Mouse (Mus musculus): ENCODE measurements around the gene Ptprj.
"Not testable (repeated sequence)": the region's sequence is repeated elsewhere in the genome, so short reads cannot be mapped to it uniquely, and the experiment has no call there.

Gene Ptprj

DNA sequence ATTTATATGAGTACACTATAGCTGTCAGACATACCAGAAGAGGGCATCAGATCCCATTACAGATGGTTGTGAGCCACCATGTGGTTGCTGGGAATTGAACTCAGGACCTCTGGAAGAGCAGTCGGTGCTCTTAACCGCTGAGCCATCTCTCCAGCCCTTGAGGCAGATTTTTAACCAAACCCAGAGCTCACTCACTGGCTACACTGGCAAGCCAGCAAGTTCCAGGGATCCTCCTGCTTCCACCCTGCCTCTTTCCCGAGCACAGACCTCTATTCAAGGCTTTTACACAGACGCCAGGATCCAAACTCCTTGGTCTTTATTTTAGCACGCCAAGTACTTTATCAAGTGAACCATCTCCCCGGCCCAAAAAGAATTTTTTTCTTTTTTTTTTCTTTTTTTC, 9.0 kb downstream of the Ptprj start:
- not testable (repeated sequence) for H3K27me3 ChIP-seq (ENCODE audit: control insufficient read depth, insufficient read depth, low read length, poor library complexity, severe bottlenecking); H3K36me3 ChIP-seq (ENCODE audit: control insufficient read depth, insufficient read depth, low read length, poor library complexity, severe bottlenecking); DNase-seq (ENCODE audit: low read depth, low spot score)

DNA sequence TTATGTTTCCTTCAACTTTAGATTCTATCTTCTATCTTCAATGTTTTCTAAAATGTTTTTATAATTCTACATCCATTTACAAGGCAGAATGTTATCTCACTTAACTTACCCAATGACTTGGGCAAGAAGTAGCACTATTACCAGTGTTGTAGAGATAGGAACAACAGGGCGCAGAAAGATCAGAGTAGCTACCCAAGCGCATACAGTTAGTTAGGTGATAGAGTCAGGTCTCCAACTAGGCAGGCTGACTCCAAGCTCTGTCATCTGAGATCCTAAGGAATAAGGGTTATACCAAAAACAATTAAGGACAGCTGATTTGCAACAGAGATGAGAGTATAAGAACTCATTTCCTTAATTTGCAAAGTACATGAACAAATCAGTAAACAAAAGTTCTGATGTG, 9.6 kb downstream of the Ptprj start:
- H3K36me3 ChIP-seq (ENCODE audit: control insufficient read depth, insufficient read depth, low read length, poor library complexity, severe bottlenecking), result no peaks in the 10 kb centered on the region
- DNase-seq (ENCODE audit: low read depth, low spot score), result no peak
- no peaks in the 10 kb centered on the region for H3K27me3 ChIP-seq (ENCODE audit: control insufficient read depth, insufficient read depth, low read length, poor library complexity, severe bottlenecking)

GRCm38 (mm10) chr2:90570216-90570615, 10.2 kb downstream of the Ptprj start:
- Histone ChIP-seq H3K36me3 (ENCODE audit: control insufficient read depth, insufficient read depth, low read length, poor library complexity, severe bottlenecking) (no peaks in the 10 kb centered on the region), H3K27me3 (ENCODE audit: control insufficient read depth, insufficient read depth, low read length, poor library complexity, severe bottlenecking) (no peaks in the 10 kb centered on the region)
- DNase-seq (ENCODE audit: low read depth, low spot score), result peak; percentile 64

DNA sequence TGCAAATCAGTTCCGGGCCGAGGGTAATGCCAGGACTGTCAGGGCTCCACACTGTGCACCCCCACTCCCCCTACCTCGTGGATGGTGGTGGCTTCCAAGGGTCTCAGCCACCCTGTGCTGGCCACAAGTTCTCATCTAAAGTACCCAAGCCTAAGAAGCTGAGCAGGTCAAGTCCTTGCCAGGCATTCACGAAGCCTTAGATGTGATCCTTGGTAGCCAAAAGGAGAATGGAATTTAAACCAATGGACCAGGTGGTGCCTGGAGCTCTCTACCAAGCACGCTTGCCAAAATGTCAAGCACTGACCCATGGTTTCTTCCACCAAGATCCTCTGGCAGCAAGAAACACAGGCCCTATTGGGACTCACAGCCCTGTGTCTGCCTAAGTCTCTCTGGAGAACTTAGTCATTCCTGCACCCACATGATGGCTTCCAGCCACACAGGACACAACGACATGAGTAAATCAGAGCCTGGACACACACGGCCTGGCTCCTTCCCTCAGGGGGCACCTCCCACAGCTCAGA, 11.4 kb downstream of the Ptprj start:
- DNase-seq (ENCODE audit: low read depth, low spot score), result no peak
- H3K36me3 ChIP-seq (ENCODE audit: control insufficient read depth, insufficient read depth, low read length, poor library complexity, severe bottlenecking), result no peaks in the 10 kb centered on the region
- H3K27me3 ChIP-seq (ENCODE audit: control insufficient read depth, insufficient read depth, low read length, poor library complexity, severe bottlenecking), result no peaks in the 10 kb centered on the region

DNA sequence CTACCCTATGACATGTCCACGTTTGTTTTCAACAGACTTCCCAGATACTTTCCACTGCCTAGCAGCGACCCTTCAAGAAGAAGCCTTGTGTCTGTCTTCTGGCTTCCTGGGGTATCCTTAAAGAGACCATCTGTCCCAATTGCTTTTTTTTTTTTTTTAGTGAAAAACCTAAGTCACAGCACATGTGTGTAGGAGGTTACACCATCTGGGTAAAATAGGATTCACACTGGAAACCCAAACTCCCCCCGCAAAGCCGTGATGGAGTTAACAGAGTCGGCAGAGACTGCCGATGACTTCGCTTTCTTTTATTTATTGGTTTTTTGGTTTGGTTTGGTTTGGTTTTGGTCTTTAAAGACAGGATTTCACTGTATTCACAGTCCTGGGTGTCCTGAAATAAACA, 12.4 kb downstream of the Ptprj start:
- H3K36me3 ChIP-seq (ENCODE audit: control insufficient read depth, insufficient read depth, low read length, poor library complexity, severe bottlenecking), result no peaks in the 10 kb centered on the region
- H3K27me3 ChIP-seq (ENCODE audit: control insufficient read depth, insufficient read depth, low read length, poor library complexity, severe bottlenecking), result no peaks in the 10 kb centered on the region
- DNase-seq (ENCODE audit: low read depth, low spot score), result no peak

DNA sequence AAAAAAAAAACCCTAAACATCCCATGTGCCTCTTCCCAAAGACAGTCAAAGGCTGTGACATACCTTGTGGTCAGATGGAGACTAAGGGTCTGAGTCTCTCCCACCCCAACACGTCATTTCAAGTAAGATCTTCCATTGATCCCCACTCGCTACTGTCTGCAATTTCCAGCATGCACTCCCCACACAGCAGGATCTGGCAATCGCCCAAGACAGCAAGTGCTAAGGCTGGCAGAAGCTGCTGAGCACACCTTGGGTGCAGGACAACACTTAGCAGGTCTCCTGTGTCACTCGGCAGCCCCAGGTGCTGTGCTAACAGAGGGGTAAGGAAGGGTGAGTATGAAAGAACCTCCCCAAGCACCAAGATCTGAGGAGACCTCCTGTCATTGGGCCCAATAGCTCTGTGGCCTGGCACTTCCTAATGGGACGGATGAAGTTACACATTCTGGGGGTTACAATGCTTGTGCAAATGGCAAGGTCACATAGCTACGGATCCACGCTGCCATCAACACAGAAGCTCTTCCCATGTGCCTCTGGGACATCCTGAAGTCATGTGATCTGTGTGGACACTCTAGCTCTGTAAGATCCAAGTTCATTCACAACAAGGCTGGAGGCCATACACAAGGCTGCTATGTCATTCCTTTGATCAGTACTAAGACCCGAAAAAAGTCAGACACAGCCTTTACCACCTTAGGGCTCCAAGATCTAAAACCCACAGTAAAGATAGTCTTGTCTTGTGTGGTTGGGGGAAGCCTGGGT, 13.5 kb downstream of the Ptprj start:
- H3K27me3 ChIP-seq (ENCODE audit: control insufficient read depth, insufficient read depth, low read length, poor library complexity, severe bottlenecking), result no peaks in the 10 kb centered on the region

DNA sequence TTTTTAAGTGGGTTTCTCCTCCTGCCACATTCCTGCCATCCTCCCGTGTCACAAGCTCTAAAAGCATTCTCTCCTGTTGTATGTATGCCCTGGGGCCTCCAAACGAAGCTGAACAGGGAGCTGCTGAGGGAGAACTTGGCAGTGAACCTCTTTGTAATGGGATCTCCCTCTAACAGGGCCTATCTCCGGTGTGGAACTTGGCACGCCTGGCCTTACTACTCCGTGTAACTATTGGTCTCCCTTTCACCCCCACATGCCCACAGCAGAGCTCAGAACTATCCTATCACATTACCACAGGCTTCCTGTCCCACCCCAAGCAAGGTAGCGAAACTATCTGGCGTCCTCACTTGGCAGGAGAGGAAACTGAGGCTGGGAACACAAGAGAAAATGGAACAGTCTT, 14.4 kb downstream of the Ptprj start:
- DNase-seq (ENCODE audit: low read depth, low spot score), result no peak
- Histone ChIP-seq H3K36me3 (ENCODE audit: control insufficient read depth, insufficient read depth, low read length, poor library complexity, severe bottlenecking) (no peaks in the 10 kb centered on the region), H3K27me3 (ENCODE audit: control insufficient read depth, insufficient read depth, low read length, poor library complexity, severe bottlenecking) (no peaks in the 10 kb centered on the region)

More for the DNA sequence above, 13.5 kb downstream of the Ptprj start:
- no peak for DNase-seq (ENCODE audit: low read depth, low spot score)
- H3K36me3 ChIP-seq (ENCODE audit: control insufficient read depth, insufficient read depth, low read length, poor library complexity, severe bottlenecking), result no peaks in the 10 kb centered on the region

DNA sequence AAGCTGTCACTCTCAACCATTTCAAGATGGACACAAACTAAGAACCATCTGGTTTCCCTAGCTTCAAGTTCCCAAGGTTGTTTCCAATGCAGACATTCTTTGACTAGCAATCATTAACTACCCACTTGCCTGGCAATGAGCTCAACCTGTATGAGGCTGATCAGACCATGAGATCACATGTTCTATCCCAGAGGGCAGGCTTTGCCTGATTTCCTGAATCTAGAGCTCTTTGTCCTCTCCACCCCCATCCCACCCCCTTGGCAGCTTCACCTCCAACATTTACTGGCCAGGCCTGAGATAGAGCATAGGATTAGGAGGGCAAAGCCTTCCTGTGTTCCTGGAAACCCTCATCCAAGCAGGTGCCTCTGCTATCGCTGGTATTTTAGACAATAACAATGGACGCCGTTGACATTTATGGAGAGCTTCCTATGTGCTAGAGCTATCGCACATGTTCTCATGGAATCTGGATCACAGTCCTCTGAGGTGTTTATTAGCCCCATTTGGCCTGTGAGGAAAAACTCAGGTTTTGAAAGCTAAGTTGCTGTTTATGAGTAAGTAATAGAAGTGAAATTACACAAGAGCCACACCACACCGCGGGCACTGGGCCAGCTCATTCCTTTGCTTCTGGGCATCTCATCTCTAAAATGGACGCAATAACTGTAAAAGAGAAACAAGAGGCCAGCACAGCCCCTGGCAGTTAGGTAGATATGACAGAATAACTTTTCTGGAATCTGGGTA, 15.1 kb downstream of the Ptprj start:
- no peak for DNase-seq (ENCODE audit: low read depth, low spot score)
- Histone ChIP-seq H3K27me3 (ENCODE audit: control insufficient read depth, insufficient read depth, low read length, poor library complexity, severe bottlenecking) (no peaks in the 10 kb centered on the region), H3K36me3 (ENCODE audit: control insufficient read depth, insufficient read depth, low read length, poor library complexity, severe bottlenecking) (no peaks in the 10 kb centered on the region)

DNA sequence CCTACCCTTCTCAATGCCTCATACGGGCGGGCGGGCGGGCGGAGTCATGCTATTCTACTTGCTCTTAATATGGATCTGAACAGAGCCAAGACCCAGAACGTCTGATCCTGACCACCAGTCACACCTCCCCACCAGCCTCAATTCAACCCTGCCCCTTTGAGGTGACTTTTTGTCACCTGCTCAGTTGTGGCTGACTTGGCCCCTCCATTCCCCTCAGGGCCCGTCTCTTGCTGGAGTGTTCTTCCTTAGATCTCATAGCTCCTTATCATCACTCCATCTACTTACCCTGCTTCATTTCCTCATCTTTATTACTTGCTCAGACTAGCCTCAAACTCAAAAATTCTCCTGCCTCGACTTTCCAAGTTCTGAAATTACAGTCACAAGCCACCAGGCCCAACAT, 15.9 kb downstream of the Ptprj start:
- Histone ChIP-seq H3K36me3 (ENCODE audit: control insufficient read depth, insufficient read depth, low read length, poor library complexity, severe bottlenecking) (no peaks in the 10 kb centered on the region), H3K27me3 (ENCODE audit: control insufficient read depth, insufficient read depth, low read length, poor library complexity, severe bottlenecking) (no peaks in the 10 kb centered on the region)
- DNase-seq (ENCODE audit: low read depth, low spot score), result no peak

- H3K27me3 ChIP-seq (ENCODE audit: control insufficient read depth, insufficient read depth, low read length, poor library complexity, severe bottlenecking), result no peaks in the 10 kb centered on the region
- no peaks in the 10 kb centered on the region for H3K36me3 ChIP-seq (ENCODE audit: control insufficient read depth, insufficient read depth, low read length, poor library complexity, severe bottlenecking)
- no peak for DNase-seq (ENCODE audit: low read depth, low spot score)
These were observed 17.3 kb downstream of the Ptprj start for GRCm38 (mm10) chr2:90563171-90563570.

- no peaks in the 10 kb centered on the region for H3K36me3 ChIP-seq (ENCODE audit: control insufficient read depth, insufficient read depth, low read length, poor library complexity, severe bottlenecking)
- H3K27me3 ChIP-seq (ENCODE audit: control insufficient read depth, insufficient read depth, low read length, poor library complexity, severe bottlenecking), result no peaks in the 10 kb centered on the region
- no peak for DNase-seq (ENCODE audit: low read depth, low spot score)
These were observed 18.2 kb downstream of the Ptprj start for GRCm38 (mm10) chr2:90562126-90562670.

DNA sequence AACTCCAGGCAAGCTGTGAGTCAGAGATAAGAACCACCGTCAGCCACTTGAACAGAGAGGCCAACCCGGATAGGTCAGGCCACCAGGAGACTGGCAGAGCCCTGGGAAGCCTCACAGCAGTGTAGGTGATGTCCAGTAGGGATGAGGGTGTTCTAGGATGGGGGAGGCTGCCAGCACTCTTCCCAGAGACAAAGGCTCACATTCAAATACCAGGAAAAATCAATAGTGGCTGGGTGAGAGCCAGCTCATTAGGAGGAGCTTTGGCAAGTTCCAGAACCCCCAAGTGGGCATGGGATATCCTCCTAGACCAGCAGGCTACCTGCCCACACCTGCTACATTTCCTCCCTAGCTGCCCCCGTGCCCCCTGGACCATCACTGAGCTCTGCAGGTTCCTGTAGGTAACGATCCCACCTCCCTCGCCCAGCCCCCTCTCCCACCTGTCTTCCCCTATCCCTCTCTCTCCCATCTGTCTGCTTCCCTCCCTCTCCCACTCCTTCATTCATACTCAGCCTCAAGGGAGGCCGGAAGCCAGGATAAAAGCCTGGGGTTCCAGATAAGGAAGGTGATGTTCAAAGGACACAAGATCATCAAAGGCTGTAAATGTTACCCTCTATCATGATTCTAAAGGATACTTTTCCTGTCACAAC, 20.1 kb downstream of the Ptprj start:
- Histone ChIP-seq H3K27me3 (ENCODE audit: control insufficient read depth, insufficient read depth, low read length, poor library complexity, severe bottlenecking) (no peaks in the 10 kb centered on the region), H3K36me3 (ENCODE audit: control insufficient read depth, insufficient read depth, low read length, poor library complexity, severe bottlenecking) (no peaks in the 10 kb centered on the region; the same call in 1 of the 2 replicates)
- DNase-seq (ENCODE audit: low read depth, low spot score), result no peak

DNA sequence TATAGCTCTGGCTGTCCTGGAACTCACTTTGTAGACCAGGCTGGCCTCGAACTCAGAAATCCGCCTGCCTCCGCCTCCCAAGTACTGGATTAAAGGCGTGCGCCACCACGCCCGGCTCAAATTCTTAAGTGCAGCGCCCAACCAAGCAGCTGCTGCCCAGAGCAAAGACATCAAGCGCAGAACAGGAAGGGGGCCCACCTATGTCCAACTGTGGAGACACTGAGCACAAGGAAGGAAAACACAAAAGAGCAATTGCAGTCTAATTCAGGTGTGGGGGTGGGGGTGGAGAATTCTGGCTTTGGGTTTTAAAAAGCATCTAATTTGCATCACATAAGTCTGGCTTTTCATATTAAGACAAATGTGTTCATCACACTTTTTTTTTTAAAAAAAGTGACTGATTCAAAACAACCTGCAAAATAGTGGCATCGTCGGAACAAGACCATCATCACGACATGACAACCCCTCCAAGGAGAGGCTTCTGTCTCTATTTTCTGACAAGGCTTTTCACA, 20.7 kb downstream of the Ptprj start:
- Histone ChIP-seq H3K36me3 (ENCODE audit: control insufficient read depth, insufficient read depth, low read length, poor library complexity, severe bottlenecking) (peaks cover 1% of the 10 kb centered on the region; the same call in 1 of the 2 replicates), H3K27me3 (ENCODE audit: control insufficient read depth, insufficient read depth, low read length, poor library complexity, severe bottlenecking) (no peaks in the 10 kb centered on the region)
- no peak for DNase-seq (ENCODE audit: low read depth, low spot score)

GRCm38 (mm10) chr2:90559015-90559687, 21.3 kb downstream of the Ptprj start:
- no peak for DNase-seq (ENCODE audit: low read depth, low spot score)
- no peaks in the 10 kb centered on the region for H3K27me3 ChIP-seq (ENCODE audit: control insufficient read depth, insufficient read depth, low read length, poor library complexity, severe bottlenecking)
- H3K36me3 ChIP-seq (ENCODE audit: control insufficient read depth, insufficient read depth, low read length, poor library complexity, severe bottlenecking), result peaks cover 1% of the 10 kb centered on the region; the same call in 1 of the 2 replicates
